Mouse (Mus musculus): ENCODE results near the gene Cltc.

DNA sequence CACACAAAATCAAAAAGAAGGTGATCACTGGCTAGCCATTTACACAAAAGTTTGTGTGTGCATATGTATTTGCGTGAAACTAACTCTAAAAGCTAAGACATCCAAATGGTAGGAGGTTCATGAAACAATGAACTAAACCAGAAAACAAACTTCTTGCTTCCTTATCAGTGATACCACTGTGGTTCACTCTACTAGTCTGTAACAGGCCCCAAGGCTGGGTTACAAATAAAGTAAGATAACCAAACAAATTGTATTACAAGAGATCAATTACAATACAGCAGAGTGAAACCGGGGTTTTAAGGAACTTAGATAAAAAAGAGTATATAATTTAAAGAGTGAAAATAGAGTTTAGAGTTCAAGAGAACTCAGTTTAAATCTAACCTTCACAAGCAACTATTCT lies 89.8 kb downstream of the Cltc start:
- TF ChIP-seq EP300 (IDR thresholded peaks at IDR 0.05; ENCODE audit: insufficient read depth, low read depth, low read length) (no peak), CTCF (IDR thresholded peaks at IDR 0.05; ENCODE audit: low read depth, low read length) (no peak)
